Mouse (Mus musculus) gastrocnemius, postnatal 10 days (tissue): ENCODE measurements around the gene Sox6. TPM values are rescaled to one million over a fixed set of nuclear protein-coding genes. Genes with fewer than 3 reads are reported as not detected.

Experiments used
- DNase-seq: peaks from one replicate; pipeline ENCODE4 v3.0.0; 2021; ENCODE audit warnings: mixed read lengths
- total RNA-seq, 2 experiments: library from RNA; stranded (reverse); gene quantifications; 2 replicates each; pipeline ENCODE4 v1.2.3; 2021

The Sox6 gene
- total RNA-seq, 2 experiments from 2014 or later, result 110 TPM

DNA sequence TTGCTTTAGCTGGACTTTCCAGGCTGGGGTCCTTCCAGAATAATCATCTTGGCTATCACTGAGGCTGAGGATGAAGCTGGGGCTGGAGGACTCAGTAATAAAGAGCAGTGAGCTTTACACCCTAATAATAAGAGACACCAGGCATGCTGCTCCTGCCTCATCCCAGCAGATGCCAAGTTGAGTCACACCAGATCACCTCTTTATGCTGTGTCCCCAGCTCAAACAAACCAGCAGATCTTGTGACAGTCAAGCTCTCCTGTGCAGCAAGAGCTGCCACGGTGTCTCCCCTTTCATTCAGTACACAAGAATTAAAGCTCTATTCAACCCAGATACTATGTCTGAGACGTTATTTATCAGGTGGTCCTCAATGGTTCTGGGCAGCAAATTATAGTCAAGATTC, 560.8 kb downstream of the Sox6 start:
- no peak for DNase-seq

DNA sequence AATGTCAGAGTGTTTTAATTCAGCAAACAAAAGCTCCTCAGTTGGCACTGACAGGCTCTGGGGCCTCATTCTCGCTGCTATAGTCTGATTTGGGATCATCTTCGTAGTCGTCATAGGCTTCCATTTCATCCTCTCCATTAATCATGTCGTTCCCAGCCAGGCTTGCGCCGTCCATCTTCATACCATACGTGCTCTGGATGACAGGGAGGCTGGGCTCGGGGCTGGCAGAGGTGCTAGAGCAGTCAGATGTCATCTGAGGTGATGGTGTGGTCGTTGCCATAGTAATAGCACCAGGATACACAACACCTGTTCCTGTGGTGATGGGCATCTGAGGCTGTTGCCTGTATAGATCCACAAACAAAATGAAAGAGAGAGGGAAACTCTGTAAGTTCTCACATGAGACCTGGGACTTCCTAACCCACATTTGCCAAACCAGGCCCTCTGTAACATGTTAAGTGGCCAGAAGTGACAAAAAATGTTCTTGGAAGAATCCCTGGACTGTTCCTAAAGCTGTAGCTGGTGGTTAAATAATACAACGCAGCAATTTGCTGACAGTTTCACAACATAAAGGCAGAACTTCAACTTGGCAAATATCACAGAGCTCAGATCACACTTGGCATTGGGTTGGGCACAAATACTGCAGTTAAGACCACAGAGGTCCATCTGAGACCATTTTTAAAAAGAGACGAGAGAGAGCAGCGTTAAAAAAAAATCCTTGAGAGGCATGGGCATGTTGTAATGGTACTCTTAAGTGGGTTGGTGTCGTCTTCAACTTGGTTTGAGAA, 561.5 kb downstream of the Sox6 start:
- DNase-seq, result peak; percentile 46

DNA sequence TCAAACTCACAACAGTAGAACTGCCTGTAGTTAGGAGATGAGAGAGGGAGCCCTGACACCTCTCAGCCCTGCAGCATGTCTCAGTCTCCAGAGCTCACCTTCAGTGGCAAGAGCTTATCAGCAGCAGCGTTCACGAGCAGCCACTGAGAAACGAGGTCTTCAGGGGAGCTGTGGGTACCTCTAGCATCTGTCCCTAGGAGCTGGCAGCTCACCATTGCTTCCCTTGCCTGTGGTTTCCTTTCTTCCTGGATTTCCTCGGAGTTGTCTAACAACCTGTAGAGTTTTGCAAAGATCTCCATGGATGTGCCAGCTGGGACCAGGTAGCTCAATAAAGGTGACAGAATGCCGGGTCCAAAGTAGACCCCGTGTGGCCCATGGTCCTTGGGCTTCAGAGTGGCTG, 563.4 kb downstream of the Sox6 start:
- DNase-seq, result no peak

DNA sequence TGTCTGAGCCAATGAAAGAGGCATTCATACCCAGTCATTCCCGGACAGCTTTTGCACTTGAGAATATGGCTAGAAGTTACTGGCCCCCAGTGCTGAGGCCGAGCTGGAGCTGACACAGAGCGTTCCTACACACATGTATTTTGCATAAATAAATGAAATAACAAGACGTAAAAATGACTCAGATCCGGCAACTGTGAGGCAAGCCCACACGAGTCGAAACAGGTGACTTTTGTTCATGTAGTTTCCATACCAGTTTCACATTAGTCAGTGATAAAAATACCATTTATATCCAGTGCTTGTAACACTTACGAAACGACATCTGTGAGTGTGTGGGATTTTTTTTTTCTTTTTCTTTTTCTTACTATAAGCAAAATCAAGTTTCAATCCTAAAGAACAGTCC, 564.5 kb downstream of the Sox6 start:
- no peak for DNase-seq

DNA sequence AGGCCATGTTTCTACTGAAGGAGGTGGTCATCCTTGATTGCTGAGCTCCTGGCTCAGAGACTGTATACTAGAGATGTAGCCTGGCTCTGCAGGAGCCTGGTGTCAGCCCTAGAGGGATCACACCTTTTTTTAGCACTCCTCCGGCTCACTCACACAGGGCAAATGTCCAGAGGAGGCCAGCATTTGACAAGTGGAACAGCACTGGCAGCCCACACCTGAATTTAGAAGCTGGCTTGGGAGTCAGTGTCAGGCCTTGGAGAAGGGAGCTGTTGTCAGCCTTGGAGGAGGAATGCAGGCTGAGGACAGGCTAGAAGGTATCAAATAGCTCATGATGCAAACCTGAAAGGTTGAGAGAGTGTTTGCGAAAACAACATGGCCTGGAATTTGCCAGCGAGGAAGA, 565.7 kb downstream of the Sox6 start:
- DNase-seq, result peak; percentile 46

DNA sequence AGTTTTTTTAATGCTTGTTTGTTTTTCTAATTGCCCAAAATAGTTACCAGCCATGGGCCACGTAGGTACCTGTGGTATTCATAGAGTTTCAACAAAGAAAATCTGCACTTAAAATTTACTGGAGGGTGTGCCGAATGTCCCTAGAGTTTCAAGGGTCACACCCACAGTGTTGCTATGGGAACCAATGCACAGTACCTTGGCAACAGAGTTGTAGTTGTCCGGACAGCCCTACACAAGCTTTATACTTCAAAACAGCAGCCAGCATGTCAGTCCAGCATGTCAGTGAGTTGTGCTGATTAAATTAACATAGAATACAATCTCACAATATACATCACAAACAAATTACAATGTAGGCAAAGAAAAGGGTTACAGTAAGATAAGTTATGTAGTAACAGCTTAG, 567.1 kb downstream of the Sox6 start:
- no peak for DNase-seq

DNA sequence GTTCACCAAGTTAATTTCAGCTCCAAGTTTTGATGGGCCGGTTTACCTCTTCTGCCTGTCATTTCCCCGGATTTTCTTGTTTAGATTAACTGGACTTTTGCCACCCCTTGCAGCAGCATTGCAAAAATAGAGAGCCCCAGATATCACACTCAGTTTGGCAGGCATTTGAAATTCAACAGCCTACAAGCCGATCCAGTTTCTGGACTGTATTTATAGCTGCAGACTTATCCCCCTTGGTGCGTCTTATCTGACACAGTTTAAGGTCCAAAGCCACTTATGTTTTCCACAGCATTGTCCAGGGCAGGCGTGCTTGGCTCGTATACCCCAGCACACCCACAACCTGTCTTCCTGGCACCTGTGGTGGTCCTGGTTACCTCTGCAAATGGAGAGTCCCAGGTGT, 571.8 kb downstream of the Sox6 start:
- DNase-seq, result no peak

DNA sequence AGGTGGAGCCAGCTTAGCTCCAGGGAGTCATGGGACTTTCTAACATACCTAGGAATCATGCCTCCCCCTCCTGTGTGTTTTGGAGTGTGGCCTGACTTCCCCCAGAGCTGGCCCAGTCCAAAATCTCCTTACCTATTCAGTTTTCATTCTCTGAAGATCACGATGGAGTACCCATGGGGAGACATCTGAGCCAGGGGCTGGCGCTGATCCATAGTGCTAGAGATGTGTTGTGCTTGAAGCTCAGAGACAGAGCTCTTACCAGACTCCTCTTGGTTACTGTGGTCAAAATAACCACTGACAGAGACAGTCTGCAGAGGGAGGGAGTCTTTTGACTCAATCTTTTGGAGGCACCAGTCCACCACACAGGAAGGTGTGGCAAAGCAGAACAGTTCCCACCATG, 575.2 kb downstream of the Sox6 start:
- no peak for DNase-seq

DNA sequence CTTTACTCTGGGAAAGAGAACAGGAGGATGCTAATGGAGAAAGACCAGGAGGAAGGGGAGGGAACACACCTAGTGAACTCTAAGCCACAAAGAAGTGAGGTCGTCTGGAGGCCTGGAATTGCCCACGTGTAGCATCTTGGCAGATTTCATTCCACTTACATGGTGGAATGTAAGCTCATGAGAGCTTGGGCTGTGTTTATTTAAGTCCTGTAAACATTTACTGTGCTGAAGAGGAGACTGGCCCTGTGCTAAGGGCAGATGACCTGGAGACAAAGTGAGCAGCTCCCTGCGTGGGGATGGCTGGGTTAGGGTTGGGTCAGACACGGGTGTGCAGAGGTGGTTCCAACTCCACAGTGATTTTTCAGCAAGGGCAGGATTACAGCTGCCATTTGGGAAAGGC, 576.3 kb downstream of the Sox6 start:
- DNase-seq, result no peak

DNA sequence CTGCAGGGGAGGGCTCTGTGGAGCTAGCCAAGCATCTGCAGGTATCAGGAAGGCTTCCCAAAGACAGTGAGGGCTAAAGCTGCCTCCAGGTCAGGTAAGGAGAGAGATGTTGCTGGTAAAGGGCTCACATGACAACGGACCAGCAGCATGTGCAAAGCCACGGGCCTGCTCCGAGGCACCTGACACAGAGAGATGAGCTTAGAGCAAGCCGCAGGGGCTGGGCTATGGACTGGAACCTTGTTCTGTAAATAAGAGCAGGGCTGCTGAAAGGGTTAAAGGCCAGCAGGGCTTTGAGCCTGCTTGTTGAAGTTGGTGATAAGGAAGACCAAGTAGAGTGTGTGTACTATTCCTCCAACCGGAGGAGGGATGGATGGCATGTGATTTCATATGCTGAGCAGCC, 583.6 kb downstream of the Sox6 start:
- no peak for DNase-seq

DNA sequence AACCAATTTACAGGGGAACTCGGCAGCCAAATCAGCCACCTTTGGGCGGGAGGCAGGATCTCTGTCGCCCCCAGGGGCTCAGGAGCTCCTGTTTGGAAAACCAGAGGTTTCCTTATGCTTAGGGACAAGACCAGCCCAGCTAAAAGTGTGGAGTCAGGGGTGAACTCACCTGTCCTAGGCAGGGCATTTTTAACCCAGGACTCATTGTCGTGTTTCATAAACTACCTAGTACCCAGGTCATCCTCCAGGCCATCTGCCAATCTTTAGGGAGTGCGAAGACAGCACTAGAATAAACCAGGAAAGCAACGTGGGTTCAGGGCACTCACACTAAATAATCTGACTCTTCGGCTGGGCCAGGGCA, 584.9 kb downstream of the Sox6 start:
- no peak for DNase-seq

DNA sequence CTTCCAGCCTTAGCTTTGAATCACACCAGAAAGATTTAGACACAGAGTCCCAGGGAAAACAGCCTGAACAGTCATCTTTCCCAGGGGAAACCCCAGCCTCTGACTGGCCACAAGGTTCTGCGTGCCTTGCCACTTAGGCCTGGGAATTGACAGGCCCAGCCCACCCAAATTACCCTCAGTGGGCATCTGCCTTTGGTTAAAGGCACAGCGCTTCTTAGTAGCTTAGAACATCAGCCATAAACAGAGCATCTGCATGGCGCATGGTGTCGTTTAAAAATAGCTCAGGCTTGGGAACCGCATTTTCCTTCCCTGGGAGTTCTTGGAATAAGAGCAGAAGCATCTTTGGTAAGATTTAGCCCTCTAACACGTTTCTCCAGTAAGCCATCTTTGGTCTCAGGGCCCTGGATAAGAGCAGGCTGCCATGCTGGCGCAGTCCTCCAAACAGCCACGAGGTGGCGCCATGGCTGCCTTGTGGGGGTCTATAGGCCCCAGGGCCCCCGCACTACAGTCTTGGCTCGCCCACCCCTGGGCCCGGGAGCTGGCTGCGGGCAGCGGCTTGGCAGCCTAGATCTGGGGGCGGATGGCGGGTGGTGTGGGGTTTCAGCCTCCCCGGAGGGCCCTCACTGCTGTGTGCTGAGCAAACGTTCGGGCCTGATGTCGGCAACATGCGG, 585.4 kb downstream of the Sox6 start:
- DNase-seq, result peak; percentile 80

DNA sequence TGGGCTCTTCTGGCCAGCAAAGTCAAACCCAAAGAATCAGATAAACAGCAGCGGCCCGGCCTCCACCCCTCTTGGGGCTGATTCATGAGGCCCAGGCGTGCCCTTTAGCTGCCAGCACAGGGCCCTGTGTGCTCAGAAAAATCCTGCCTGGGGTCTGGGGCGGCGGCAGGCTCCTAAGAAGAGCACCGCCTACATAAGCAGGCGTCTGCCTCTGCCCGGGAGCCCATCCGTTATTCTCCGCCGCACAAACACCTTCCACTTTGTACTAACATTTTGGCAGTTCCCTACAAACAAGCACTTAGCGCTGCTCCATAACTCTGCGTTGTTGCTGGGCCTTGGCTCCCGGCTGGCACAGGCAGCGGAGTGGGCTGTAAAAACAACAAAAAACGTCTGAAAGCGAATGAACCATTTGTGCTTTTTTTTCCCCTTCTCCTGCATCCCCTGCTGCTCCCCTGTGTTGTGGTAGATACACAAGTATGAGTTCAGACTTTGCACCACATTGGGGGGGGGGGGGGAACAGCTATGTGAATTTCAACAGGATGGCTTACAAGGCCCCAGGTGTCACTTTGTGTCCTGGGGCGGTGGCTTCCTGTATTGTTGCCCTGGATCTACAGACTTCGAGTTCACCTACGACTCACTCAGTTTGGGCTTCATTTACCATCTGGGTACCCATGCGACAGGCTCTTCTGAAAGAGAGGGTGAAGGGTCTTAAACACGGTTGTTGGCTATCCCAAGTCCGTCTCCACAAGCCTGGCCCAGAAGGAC, 588.0 kb downstream of the Sox6 start:
- DNase-seq, result no peak

DNA sequence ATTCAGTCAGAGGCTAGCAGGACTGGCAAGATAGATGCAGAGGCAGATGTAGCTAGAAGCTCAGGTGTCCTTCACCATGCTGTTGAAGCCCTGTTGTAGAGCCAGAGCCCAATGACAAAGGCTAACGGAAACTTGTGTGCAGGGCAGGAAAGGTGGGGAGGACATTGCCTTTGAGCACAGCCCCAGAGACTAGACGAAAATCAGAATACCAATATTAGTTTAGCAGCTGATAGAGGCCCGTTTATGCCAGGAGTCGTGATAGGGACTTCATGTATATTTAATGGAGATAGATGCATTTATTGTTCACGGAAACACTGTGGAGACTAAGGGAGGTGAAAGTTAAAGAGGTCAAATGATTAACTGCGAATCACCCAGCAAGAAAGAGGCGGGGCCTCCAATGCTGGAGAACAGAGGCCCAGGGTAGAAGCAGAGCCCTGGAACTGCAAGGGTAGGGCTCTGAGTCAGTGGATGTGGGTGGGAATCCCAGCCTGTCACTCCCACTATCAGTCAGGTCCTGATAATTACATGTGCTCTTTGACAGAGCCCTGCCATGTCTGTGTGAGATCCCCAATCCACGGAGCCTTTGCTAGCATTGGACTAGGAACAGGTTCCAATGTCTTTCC, 590.1 kb downstream of the Sox6 start:
- DNase-seq, result no peak

DNA sequence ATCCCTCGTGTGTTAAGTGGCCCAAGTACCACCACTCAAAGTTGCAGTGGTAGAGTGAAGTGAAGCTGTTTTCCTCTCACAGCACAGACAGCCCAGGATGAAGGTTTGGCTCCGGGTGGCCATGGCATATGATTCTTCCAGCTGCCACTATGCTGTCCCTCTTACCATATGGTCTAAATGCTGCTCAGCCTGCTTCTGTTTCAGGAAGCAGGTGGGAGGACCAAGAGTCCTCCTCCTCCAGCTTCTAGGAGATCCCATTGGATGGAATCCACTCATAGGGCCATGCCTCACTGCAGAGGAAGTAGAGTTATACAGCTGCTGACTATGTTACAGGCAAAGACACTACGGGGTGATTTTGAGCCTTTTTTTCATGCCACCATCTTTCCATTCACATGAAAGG, 591.5 kb downstream of the Sox6 start:
- no peak for DNase-seq

DNA sequence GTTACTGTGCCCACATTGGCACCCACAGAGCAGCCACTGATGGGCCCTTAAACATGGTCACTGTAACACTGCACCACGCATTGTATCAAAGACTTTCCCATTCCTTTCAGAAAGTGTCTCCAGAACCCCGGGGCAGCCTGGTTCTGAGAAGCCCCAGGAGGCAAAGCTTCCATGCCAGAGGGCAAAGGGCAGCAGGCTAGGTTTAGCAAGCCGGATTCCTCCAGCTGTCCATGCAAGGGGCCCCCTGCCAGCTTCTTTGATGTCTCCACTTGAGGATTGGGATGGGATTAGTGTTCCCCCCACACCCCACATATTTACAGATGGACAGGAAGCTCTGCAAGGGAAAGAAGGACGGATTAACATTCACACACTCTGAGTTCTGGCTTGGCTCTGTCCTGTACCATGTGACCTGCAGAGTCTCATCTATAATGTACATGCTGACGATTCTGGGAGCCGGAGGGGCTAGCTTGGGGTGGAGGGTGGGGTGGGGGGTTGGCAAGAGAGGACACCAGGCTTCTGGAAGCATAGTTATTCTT, 592.0 kb downstream of the Sox6 start:
- no peak for DNase-seq

DNA sequence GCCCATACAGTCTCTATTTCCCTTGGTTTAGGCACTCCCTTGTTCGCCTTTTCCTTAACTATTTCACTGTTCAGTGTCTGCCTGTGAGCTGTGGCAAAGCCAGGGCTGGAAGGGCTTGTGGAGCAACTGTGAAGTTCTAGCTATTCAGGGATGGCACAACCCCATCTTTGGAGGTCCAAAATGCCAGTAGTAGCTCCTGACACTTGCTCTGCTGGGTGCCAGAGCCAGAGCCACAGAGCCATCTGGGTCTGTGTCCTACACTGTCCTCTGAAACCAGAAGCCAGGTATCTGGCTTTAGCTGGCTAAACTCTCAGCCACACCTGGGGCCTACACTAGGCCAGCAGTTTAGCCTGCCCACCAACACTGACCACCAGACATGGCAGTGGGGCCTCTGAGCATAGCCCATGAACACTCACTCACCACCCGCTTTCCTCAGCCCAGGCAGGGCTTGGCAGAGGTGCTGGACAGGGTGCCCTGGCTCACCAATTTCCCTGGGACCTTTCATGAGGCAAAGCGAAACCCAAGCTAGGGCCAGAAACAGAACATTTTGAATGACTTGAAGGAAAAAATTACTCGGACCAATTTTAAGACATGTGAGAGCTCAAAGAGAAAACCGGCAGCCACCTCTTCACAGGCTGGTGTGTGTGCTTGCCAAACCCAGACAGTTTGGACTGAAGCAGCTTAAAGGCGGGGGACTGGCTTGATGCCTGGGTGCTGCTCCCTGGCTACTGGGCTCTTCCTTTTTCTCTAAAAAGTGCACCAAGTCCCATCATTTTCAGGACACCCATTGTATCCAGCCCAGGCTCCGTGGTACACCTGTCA, 612.2 kb downstream of the Sox6 start:
- DNase-seq, result peak; percentile 22

DNA sequence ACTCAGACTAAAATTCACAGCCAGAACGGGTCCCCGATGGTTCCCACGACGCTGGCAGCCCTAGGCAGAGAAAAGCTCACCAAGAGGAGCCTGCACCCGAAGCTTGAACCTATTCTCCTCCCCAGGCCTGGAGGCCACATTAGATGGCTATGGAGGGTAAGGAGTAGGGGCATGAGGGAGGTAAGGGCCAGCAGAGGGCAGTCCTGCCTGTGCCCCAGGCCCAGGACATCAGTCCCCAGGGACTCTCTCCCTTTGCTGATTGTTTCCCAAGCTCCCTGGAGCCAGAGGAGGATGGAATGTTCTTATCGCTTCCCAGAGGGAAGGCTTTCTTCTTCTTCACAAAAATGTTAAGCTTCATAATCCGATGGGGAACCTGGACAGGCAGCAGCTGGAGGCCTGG, 615.8 kb downstream of the Sox6 start:
- DNase-seq, result no peak

DNA sequence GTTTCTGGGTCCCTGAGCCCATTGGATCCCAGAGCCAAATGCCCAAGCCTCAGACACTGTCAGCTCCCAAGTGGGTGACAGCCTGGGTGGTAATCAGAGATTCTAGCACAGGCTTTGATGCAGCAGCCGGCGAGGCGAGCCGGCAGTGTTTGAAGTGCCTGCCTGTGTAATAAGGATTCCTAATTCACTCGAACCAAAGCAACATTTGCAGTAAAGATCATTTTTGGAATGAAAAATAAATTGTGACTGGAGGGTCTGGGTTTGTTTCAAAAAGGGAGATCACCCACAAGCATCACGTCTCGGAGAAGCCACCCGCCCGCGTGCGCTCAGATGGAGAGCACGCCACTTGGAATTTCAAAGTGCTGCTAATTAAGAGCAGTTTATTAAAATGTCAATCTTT, 617.6 kb downstream of the Sox6 start:
- DNase-seq, result no peak
